Mouse (Mus musculus) ovary, postnatal 10 days (tissue): ENCODE results near the gene Sat2.

Experiments
- DNase-seq: peaks from one replicate; pipeline ENCODE4 v3.0.0; 2022; ENCODE audit warnings: low spot score

The Sat2 gene

DNA sequence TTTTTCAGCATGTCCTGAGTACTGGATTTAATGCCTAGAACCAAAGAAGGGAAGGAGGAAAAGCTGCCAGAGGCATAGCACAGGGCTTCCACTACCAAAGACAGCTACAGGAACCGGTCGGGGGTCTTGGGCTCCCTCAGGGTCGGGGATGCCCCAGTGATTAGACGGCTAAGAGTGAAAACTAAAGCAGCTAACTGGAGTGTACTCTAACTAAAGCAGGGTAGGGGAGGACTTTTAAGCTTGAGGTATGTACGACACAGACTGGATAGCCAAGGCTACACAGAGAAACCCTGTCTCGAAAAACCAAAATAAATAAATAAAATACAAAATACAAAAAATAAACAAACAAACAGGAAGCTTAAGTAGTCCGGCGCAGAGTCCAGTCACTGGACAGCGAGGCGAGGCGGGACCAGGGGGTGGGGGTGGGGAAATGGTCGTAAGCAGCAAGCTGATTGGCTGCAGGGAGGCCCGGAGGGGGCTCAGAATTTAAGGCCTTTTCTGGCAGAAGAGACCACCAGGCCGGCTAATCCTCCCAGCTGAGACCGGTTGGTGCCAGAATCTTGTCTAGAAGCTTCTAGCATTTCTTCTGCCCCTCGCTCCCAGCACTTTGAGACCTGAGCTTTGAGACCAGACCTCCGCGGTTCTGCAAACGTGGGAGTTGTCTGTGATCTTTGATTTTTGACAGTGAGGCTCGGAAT, at the start of gene Sat2:
Sat2 (plus strand) TSS at position 454 of the 698 bp plus-strand sequence.
- no peak for DNase-seq

DNA sequence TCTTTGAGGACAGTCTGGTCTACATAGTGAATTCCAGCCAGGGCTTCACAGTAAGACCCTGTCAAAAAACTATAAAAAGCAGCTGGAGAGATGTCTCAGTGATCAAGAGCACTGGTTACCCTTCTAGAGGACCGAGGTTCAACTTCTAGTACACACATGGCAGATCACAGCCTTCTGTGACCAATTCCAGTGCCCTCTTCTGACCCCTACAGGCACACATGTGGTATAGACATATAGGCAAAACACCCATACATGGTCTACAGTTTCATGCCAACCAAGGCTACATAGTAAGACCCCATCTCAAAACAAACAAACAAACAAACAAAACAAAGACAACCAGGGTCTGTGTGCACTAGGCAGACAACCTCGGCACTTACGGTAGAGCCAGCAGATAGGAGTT, 46.6 kb upstream of the Sat2 start:
- no peak for DNase-seq

DNA sequence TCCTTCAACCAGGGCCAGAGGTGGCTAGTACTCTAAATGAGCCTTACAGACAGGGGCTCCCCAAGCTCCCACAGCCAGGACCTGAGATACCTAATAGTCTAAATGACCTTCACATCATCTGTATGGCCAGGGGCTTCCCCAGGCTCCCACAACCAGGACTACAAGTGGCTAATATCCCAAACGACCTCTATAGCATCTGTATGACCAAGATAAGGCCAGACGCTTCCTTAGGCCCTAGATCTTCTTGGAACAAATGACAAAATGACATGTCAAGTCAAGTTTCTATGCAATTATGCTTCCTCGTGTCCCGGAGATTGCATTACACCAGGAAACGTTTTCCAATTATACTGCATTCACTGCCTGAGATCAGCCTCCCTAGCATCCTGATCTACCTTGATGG, 45.5 kb upstream of the Sat2 start:
- DNase-seq = no peak

DNA sequence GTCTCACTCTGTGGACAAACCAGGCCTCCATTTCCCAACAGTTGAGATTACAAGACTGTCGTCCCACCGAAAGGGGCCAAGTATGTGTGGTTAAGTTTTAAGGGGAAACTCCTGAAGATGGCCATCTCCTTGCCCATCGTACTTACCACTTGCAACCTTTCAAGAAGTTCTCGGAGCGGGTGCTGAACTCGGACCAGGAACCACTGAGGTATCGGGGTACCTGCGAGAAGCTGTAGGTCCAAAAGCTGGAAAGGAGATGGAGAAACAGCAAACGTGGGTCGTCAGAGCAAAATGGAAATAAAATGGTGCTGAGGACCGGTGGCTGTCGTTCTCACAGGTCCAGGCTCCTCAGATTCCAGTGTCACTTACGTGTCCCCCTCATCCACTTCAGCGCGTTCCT, 43.5 kb upstream of the Sat2 start:
- no peak for DNase-seq

DNA sequence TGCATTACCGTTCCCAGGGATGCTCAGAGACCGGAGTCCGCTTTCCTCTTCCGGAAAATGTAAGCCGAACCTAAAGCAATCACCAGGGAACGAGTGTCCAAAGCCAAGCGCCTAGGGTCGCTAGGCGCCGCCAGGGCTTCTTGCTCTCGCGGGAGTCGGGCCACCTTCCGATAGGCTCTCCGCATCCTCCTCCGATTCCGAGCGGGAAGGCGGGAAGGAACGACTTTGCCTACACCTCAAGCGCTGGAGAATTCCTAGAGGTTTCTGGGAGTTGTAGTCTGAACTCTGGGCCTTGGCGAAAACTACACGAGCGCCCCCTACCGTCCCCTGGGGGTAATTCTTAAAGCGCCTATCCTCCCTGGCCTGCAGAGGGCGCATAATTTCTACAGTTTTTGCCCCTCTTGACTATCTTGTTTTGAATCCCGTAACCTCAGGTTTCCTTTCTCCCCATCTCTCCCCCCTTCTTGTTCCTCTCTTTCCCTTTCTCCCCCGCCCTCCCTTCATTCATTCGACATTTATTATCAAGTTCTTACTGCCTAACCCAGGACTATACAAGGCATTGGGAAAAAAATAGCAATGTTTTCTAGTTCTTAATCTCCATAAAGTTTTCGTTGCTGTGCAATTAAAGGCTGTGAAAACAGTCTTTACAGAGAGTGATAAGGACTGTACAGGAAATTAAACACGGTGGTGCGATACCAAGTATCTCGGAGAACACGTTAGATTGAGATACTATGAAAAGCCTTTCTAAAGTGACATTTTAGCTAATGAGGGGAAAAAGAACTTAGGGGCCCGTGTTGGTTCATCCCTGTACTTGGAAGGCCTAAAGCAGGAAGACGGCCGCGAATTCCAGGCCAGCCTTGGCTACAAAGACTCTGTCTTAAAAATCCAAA, 42.5 kb upstream of the Sat2 start:
- peak; percentile 91 for DNase-seq

DNA sequence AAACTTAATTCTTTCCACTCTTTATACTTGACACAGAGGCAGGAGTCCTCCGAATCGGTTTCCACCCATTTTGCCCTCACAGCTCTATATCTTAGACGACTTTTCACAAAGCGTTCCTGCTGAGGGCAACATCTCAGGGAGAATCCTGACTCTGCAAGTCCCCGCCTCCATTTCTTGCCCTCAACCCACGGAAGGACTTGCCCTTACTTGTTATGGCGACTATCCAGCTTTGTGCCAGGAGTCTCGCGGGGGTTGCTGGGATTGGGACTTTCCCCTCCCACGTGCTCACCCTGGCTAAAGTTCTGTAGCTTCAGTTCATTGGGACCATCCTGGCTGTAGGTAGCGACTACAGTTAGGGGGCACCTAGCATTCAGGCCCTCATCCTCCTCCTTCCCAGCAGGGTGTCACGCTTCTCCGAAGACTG, 41.7 kb upstream of the Sat2 start, which contains the start of the genes Wrap53 and Trp53:
Wrap53 (minus strand) TSS at position 165 of the 424 bp plus-strand sequence.
Trp53 (plus strand) TSS at position 269 of the 424 bp plus-strand sequence.
- DNase-seq = peak; percentile 56

DNA sequence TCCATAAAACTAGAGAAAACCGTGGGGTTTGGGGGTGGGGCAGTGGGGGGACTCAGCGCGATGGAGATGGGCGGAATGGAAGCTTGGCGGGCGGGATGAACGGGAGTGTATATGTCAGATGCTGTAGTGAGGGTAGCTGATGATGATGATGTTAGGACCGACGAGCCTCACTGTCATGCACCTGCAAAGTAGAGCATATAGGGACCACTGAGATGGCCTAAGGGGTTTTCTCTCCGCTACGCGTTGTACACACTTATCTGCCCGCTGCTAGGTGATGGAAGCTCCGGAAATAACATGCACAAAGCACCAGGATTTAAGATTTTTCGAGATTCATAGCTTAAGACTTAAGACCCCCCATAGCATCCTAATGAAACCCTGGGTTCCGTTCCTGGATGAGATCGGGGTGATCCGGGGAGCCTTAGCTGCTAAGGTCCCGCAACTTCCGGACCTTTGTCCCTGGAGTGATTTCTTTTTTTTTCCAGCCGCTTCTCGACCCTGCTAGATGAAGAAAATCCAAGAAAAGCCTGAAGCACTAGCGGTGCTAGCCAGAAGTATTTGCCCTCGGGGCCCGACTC, 41.2 kb upstream of the Sat2 start:
- no peak for DNase-seq

DNA sequence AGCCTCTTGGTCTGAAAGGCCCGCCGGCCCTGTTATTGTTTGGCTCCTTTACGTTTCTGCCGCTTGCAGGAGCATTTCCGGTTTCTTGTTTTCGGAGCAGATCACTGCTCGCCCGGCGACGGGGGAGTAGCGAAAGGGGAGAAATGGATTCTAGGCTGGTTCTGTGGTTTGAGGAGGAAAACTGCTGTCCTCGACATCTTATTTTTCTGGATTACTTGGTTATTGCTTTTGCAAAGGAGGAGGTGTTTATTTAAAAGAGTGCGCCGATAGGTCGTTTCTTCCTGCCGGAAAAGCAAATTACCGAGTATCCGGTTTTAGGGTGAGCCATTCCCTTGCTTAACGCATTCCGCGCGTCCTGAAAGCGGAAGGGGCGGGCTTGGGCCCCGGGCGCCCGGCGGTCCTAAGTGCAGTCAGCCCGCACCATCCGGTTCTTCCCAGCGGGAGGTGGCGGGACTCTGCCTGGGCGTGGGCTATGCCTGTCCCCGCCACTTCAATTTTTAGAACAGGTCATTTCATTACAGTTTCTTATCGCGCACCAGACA, 40.6 kb upstream of the Sat2 start:
- peak; percentile 62 for DNase-seq

DNA sequence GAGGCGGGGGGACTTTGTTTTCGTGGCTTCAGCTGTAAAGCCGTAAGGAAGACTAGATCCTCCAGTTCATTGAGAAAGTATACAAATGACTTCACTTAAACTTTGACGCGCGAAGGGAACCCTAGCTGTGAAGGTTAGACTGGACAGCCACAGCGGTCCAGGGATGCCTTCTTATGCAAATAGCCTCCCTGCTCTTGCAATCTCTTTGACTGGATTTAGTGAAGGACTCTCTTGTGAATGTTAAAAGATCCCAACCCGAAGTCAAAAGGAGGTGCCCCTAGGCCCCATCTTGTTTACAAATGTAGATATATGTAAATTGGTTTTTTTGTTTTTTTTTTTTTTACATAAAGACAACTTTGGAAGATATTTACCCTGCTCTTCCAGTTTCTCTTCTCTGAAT, 40.0 kb upstream of the Sat2 start:
- no peak for DNase-seq

DNA sequence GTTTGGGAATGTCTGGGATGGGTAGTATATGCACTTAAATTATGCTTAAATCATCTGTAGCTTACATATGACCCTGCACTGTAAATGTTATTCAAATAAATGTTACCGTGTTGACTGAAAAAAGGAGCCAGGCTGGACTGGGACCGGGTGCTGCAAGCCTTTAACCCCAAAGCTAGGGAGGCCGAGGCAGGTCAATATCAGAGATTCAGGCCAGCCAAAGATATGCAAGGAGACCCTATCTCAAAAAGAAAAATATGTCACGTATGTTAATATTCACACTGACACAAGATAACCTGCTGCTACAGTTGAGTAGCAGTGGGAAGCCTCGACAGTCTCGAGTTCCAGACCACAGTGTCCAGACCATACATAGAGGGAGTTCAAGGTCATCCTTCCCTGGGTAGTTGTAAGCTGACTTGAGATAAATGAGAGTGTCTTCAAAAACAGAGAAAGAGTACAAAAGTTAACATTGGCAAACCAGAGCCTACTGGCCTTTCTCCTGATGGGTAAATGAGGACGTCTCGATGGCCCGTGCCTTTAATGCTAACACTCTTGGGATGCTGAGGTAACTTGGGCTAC, 39.5 kb upstream of the Sat2 start:
- DNase-seq = no peak

DNA sequence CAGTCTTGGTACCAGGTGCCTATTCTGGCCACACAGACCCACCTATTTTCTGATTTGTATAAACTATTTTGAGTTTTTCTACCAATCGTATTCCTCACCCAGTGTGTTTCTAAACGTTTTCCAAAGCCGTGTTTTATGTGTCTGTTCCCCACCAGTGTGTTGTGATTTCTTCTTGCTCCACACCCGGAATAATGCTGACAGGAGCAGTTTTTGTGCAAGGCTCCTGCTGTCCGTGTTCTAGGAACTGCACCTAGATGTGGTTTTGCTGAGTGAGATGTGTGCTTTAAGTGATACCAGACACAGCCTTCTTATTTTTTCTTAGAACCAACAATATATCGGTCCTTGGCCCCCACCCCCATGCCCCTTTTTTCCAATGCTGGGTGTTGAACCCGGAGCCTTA, 37.8 kb upstream of the Sat2 start:
- no peak for DNase-seq

DNA sequence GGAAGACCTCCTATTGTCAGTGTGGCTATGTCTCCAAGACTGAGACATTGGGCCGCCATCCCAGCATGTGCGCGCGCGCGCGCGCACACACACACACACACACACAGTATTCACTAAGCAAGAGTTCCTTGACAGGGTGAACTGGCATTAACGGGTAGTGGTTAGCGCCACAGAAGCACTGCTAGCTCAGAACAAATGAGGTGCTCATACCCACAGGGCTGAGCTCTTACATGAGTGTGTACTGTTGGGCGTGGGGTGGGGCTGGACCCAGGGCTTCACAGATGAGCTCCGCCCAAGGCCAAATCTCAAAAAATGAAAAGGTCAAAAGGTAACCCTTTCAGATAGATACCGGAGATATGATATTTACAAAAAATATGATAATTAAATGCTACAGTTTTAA, 36.9 kb upstream of the Sat2 start:
- DNase-seq = no peak

DNA sequence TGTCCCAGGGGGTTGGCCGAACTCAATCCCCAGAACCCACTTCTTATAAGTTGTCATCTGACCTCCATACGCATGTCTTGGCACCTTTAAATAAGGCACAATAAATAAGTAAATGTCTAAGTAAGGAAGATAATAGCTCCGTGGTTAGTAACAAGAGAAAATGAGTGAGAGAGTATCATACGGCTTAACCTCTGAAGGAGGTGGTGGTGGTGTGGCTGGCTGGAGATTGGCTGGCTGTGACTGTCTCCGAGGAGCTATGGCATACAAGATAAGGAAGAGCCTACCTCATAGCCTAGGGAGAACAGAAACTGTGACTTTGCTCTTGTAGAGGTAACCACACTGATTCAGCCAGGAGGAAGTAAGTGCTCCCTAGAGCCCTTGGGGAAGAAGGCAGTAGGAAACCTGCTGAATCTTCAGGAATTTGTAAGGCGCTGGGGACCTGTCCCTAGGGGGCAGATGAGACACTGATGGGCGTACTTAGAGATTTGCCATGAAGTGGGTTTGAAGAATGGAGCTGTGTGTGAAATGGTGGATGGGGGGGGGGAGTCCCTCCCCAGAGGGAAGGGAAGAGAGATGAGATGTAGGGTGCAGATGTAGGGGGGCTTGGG, 36.0 kb upstream of the Sat2 start:
- no peak for DNase-seq

DNA sequence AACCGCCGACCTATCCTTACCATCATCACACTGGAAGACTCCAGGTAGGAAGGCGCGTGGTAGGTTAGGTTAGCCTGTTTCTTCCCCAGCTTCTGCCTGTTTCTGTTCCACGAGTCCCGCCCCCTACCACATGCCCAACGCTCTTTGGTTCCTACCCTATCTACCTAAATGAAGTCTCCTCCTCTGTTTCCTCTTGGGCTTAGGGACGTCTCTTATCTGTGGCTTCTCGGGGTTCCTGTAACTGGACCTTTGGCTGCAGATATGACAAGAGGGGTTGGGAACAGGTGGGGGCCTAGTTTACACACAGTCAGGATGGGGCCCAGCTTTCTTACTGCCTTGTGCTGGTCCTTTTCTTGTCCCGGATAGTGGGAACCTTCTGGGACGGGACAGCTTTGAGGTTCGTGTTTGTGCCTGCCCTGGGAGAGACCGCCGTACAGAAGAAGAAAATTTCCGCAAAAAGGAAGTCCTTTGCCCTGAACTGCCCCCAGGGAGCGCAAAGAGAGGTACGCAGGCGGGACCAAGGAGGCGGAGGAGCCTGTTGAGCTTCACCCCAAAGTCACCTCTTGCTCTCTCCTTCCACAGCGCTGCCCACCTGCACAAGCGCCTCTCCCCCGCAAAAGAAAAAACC, 32.5 kb upstream of the Sat2 start:
- no peak for DNase-seq

DNA sequence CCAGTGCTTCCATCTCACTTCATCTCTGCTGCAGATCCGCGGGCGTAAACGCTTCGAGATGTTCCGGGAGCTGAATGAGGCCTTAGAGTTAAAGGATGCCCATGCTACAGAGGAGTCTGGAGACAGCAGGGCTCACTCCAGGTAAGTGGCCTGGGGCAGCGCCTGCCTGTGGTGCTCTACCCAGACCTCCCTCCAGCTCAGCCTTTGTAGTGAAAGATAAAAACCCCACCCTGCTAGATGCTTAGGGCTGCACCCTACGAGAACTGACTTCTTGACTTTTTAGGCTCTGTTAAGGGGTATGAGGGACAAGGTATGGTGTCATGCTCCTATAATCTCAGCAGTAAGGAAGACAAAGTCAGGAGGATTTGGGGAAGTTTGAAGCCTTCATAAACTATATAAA, 31.2 kb upstream of the Sat2 start:
- DNase-seq = no peak

DNA sequence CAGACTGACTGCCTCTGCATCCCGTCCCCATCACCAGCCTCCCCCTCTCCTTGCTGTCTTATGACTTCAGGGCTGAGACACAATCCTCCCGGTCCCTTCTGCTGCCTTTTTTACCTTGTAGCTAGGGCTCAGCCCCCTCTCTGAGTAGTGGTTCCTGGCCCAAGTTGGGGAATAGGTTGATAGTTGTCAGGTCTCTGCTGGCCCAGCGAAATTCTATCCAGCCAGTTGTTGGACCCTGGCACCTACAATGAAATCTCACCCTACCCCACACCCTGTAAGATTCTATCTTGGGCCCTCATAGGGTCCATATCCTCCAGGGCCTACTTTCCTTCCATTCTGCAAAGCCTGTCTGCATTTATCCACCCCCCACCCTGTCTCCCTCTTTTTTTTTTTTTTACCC, 30.4 kb upstream of the Sat2 start:
- DNase-seq = no peak

DNA sequence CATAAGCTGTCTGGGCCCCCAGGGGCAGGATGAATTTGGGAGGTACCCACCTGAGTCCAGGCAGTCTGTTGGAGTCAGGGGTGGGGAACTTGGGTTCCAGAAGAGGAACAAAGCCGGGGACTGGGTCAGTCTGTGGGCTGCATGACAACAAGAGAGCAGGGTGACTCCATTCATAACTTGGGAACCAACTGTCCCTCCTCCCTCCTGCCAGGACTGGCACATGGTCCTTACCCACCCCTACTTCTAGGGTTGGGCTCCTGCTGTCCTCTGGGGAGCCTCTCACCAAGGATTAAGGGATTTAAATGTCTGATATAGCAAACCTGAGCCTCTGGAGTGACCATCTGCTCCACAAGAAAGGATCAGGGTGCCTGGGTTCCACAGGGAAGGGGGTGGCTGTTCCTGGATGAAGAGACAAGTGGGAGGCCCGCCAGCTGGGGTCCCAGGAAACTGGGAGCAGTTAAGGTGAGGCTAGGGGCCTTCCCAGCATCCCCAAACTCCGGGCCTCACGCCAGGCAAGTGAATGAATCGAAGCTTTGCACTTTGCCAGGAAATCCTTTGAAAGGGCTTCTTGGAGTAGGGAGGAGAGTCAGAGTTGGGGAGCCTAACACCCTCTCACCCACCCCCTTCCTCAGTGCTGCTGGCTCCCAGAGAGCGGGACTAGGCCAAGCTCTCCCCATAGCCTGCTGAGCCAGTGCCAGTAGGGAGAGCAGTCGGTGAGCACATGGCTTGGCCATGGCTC, 29.8 kb upstream of the Sat2 start:
- DNase-seq = no peak

DNA sequence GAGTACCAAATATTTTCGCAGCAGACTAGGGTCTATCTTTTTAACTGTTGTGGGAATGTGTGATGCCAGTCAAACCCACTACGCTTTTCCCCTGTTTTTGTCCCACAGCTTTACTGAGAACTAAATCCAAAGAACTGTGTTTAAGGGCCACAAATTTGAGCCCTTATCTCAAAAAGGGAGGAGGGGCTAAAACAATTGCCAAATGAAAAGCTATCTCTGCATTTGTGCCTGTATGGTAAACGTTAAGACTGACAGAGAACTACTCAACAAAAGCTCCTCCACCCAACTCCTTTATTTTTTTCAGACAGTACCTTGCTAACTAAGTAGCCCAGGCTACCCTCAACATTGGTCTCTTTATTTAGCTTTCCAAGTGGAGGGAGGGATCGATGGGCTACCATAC, 29.0 kb upstream of the Sat2 start:
- DNase-seq = no peak

DNA sequence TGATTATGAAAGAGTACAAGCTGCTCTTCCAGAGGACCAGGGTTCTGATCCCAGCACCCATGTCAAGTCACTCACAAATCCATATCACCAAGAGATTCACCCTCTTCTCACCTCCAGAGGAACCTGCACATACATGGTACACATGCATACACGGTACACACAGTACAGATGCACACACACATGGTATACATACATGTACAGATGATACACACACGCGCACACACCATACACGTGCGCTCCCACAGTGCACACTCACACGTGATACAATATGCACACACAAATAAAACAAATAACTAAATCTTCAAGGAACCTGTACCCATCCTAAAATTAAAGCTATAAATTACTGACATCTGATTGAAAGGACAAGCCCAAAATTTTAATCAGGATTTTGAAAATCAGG, 27.0 kb upstream of the Sat2 start:
- DNase-seq = no peak

DNA sequence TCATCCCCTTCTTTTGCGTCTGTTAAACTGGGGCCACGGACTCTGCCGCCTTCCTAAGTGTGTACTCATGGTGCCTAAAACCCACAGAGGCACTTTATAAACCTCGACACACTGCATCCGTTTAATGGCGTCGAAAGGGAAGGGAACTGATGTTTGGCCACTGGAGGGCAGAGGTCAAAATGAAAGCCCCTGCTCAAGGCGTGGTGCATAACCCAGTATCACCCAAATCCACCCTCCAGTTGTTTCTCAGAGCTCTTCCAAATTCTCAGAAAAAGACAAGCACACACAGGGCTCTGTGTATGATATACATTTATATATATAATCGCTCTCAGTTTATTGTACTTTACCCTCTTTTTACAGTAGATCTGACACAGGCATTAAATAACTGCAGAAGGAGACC, 22.4 kb upstream of the Sat2 start:
- DNase-seq = no peak

DNA sequence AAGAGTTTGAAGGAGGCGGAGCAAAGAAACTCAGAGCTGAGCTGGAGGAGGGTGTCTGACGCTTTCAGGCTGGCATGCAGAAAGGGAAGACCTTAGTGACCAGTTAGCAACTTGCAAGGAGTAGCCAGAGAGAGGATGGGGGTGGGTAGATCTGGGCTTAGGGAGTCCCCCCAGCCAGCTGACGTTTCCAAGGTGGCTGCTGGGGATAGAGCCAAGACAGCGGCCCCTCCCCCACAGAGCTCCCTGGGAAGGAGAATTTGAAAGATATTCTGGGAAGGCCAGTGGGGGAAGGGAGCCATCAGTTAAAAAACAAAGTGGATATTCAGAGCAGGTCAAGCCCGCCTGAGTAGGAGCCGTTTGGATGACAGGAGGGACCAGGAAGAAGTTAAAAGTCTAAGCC, 21.7 kb upstream of the Sat2 start:
- peak; percentile 55 for DNase-seq
